Mouse (Mus musculus): ENCODE results near the gene Ibsp.
A peak's percentile ranks its signal among the peaks of the same experiment; 100 is the strongest.

Ibsp gene

GRCm38 (mm10) chr5:104298994-104299393 is at the start of gene Ibsp:
Ibsp (plus strand) TSS chr5:104299171.
- no peak for DNase-seq (ENCODE audit: low spot score in 2 of 2)

GRCm38 (mm10) chr5:104251811-104252210 is 47.2 kb upstream of the Ibsp start:
- no peak for DNase-seq (ENCODE audit: low spot score in 2 of 2)

GRCm38 (mm10) chr5:104256585-104256984 is 42.4 kb upstream of the Ibsp start:
- DNase-seq (ENCODE audit: low spot score in 2 of 2) = no peak

- no peak for DNase-seq (ENCODE audit: low spot score in 2 of 2)
Observed at GRCm38 (mm10) chr5:104261908-104262461, 37.0 kb upstream of the Ibsp start.

- DNase-seq (ENCODE audit: low spot score in 2 of 2) = no peak
Observed at GRCm38 (mm10) chr5:104263014-104263776, 35.8 kb upstream of the Ibsp start.

- DNase-seq (ENCODE audit: low spot score in 2 of 2) = no peak
Observed at GRCm38 (mm10) chr5:104294201-104294600, 4.8 kb upstream of the Ibsp start.

- no peak for DNase-seq (ENCODE audit: low spot score in 2 of 2)
Observed at GRCm38 (mm10) chr5:104314073-104314472, 15.1 kb downstream of the Ibsp start.

GRCm38 (mm10) chr5:104325029-104325428 is 26.1 kb downstream of the Ibsp start, which contains the start of gene Mepe:
Mepe (plus strand) TSS chr5:104325329.
- DNase-seq (ENCODE audit: low spot score in 2 of 2) = no peak

- no peak for DNase-seq (ENCODE audit: low spot score in 2 of 2)
Observed at GRCm38 (mm10) chr5:104326884-104327283, 27.9 kb downstream of the Ibsp start.

- no peak for DNase-seq (ENCODE audit: low spot score in 2 of 2)
Observed at GRCm38 (mm10) chr5:104327389-104327788, 28.4 kb downstream of the Ibsp start.

- no peak for DNase-seq (ENCODE audit: low spot score in 2 of 2)
Observed at GRCm38 (mm10) chr5:104327876-104328275, 28.9 kb downstream of the Ibsp start.

GRCm38 (mm10) chr5:104328317-104328850 is 29.4 kb downstream of the Ibsp start:
- no peak for DNase-seq (ENCODE audit: low spot score in 2 of 2)

- no peak for DNase-seq (ENCODE audit: low spot score in 2 of 2)
Observed at GRCm38 (mm10) chr5:104329381-104329780, 30.4 kb downstream of the Ibsp start.

- no peak for DNase-seq (ENCODE audit: low spot score in 2 of 2)
Observed at GRCm38 (mm10) chr5:104330088-104330487, 31.1 kb downstream of the Ibsp start.

- DNase-seq (ENCODE audit: low spot score in 2 of 2) = no peak
Observed at GRCm38 (mm10) chr5:104332296-104332695, 33.3 kb downstream of the Ibsp start.

GRCm38 (mm10) chr5:104333231-104333640 is 34.3 kb downstream of the Ibsp start:
- DNase-seq (ENCODE audit: low spot score in 2 of 2) = peak; percentile 29 to 58

- no peak for DNase-seq (ENCODE audit: low spot score in 2 of 2)
Observed at GRCm38 (mm10) chr5:104333643-104334042, 34.7 kb downstream of the Ibsp start.

GRCm38 (mm10) chr5:104334516-104334915 is 35.5 kb downstream of the Ibsp start:
- DNase-seq (ENCODE audit: low spot score in 2 of 2) = no peak

- DNase-seq (ENCODE audit: low spot score in 2 of 2) = no peak
Observed at GRCm38 (mm10) chr5:104335962-104336361, 37.0 kb downstream of the Ibsp start.

GRCm38 (mm10) chr5:104337491-104337890 is 38.5 kb downstream of the Ibsp start:
- no peak for DNase-seq (ENCODE audit: low spot score in 2 of 2)

GRCm38 (mm10) chr5:104339009-104339408 is 40.0 kb downstream of the Ibsp start:
- no peak for DNase-seq (ENCODE audit: low spot score in 2 of 2)

GRCm38 (mm10) chr5:104339706-104340512 is 40.9 kb downstream of the Ibsp start:
- DNase-seq (ENCODE audit: low spot score in 2 of 2) = peak in 1 of 2 experiments; percentile 36
